Mouse (Mus musculus) bone marrow, adult 2 months (tissue): Measurements from ENCODE around the gene Plac9a.

Source experiments
- CTCF ChIP-seq: fragments of 200-500 bp; IDR thresholded peaks from 2 replicates; pipeline ENCODE4 v1.5.1; 2011; ENCODE audit warnings: low read length, control low read depth; ENCODE audit not compliant: control insufficient read depth, insufficient read depth
- POLR2A ChIP-seq: fragments of 200-500 bp; IDR thresholded peaks from 2 replicates; pipeline ENCODE4 v1.6.1; 2011; ENCODE audit warnings: low read depth, mild to moderate bottlenecking, control low read depth, low read length, borderline replicate concordance; ENCODE audit not compliant: control insufficient read depth

GRCm38 (mm10) chr14:25845832-25846383, 57.0 kb downstream of the Plac9a start:
- TF ChIP-seq POLR2A = no peak
- no peak for TF ChIP-seq CTCF
